Mouse (Mus musculus) heart, embryonic 10.5 days (tissue): ENCODE measurements around the gene Myo19. TPM values are rescaled to one million over a fixed set of nuclear protein-coding genes. Genes with fewer than 3 reads are reported as not detected.
A peak's percentile ranks its signal among the peaks of the same experiment; 100 is the strongest.
"Not testable (repeated sequence)": the region's sequence is repeated elsewhere in the genome, so short reads cannot be mapped to it uniquely, and the experiment has no call there.

Experiments used
- DNase-seq: peaks from one replicate; pipeline ENCODE4 v3.0.0-alpha.2; 2017; ENCODE audit warnings: low spot score
- H3K27ac ChIP-seq: fragments of 300-500 bp; sonication (generic); 2 replicates; pipeline ENCODE4 v1.5.1; 2016; ENCODE audit warnings: mild to moderate bottlenecking
- H3K27me3 ChIP-seq: fragments of 300-500 bp; sonication (generic); 2 replicates; pipeline ENCODE4 v1.6.1; 2016; ENCODE audit warnings: mild to moderate bottlenecking; ENCODE audit not compliant: poor library complexity, insufficient read depth, severe bottlenecking
- H3K36me3 ChIP-seq: fragments of 300-500 bp; sonication (generic); 2 replicates; pipeline ENCODE4 v1.6.1; 2016; ENCODE audit warnings: mild to moderate bottlenecking, moderate library complexity
- H3K4me1 ChIP-seq: fragments of 300-500 bp; sonication (generic); 2 replicates; pipeline ENCODE4 v1.6.1; 2016; ENCODE audit warnings: mild to moderate bottlenecking
- H3K4me3 ChIP-seq: fragments of 300-500 bp; sonication (generic); 2 replicates; pipeline ENCODE4 v1.5.1; 2016; ENCODE audit warnings: mild to moderate bottlenecking, moderate library complexity
- H3K9me3 ChIP-seq: fragments of 300-500 bp; sonication (generic); 2 replicates; pipeline ENCODE4 v1.6.1; 2016; ENCODE audit warnings: mild to moderate bottlenecking, moderate library complexity
- WGBS: fragments of 180-500 bp; shearing (Covaris S2); methylation state at CpG from one replicate; pipeline ENCODE4 v1.1.7; 2016; 5-methylcytosine and 5-hydroxymethylcytosine counted together
- polyA plus RNA-seq: library from polyadenylated mRNA; unstranded; fragments of >200 nt; fragmentation: Nextera tagmentation; extraction: Ambion mirVana; gene quantifications from 2 replicates; pipeline ENCODE4 v1.2.1, GENCODE M21; 2016

The Myo19 gene
- polyA plus RNA-seq, 1 experiment from 2014 or later, result 10.6 TPM

- Histone ChIP-seq H3K4me3 (peak overlapping the region; percentile 97), H3K9me3 (no peaks in the 10 kb centered on the region), H3K27me3 (no peaks in the 10 kb centered on the region), H3K36me3 (0 out of 2 replicates have a peak, but pooled peaks cover 6% of the 10 kb centered on the region), H3K4me1 (peaks cover 5% of the 10 kb centered on the region; the same call in 1 of the 2 replicates), H3K27ac (peak overlapping the region; percentile 98)
- WGBS, result 75% methylated on average over 4 of the region's 4 CpGs
- DNase-seq, result no peak
Measured at GRCm38 (mm10) chr11:84871548-84872069, 8.3 kb upstream of the Myo19 start.

GRCm38 (mm10) chr11:84873042-84873833, 6.7 kb upstream of the Myo19 start:
- Histone ChIP-seq H3K9me3 (no peaks in the 10 kb centered on the region), H3K4me1 (no peaks in the 10 kb centered on the region), H3K4me3 (no peak overlapping the region), H3K36me3 (peaks cover 10% of the 10 kb centered on the region; the same call in 1 of the 2 replicates), H3K27ac (no peak overlapping the region), H3K27me3 (no peaks in the 10 kb centered on the region)
- 60% methylated on average over 1 of the region's 1 CpGs for WGBS
- DNase-seq, result no peak

DNA sequence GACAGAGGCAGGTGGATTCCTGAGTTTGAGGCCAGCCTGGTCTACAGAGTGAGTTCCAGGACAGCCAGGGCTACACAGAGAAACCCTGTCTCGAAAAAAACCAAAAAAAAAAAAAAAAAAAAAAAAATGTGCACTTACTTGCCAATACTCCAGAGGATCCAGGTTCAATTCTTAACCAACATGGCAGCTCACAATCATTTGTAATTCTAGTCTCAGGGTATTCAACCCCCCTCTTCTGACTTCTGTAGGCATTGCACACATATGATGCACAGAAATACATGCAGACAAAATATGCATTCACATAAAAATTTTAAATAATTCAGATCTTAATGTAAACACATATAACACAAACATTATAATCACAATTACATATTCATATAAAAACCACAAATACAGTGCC, 3.9 kb upstream of the Myo19 start:
- not testable (repeated sequence) for H3K27ac ChIP-seq
- WGBS, result 83% methylated on average over 1 of the region's 1 CpGs

DNA sequence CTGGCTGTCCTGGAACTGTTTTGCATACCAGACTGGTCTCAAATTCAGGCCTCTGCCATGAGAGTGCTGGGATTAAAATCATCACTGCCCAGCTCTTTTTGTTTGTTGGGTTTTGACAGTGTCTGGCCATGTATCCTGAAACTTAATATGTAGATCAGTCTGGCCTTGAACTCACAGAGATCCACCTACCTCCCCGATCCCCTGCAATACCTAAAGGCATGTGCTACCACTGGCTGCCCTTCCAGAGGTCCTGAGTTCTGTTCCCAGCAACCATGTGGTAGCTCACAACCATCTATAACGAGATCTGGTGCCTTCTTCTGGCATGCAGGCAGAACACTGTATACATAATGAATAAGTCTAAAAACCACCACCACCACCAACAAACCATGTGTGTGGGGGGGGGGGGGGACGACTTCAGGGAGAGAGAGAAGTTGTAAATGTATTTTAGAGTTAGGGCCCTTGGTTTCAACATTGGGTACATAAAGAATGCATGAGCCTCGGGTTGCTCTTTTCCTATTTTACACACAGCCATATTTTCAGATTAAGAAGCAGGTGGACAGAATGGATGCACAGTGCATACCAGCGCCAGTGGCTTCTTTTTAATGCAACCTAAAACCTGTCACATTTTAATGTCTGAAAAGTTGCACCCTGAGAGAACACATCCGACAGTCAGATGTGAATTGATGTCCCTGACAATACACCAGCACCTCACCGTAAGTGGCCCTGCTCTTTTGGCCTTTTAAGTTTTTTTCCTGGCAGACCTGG, 759 bp upstream of the Myo19 start:
- Histone ChIP-seq H3K9me3 (no peaks in the 10 kb centered on the region), H3K4me1 (peaks cover 19% of the 10 kb centered on the region), H3K27ac (peak overlapping the region; percentile 97), H3K36me3 (peaks cover 31% of the 10 kb centered on the region), H3K27me3 (no peaks in the 10 kb centered on the region), H3K4me3 (peak overlapping the region; percentile 93)
- 25% methylated on average over 7 of the region's 7 CpGs for WGBS
- no peak for DNase-seq

More for the DNA sequence above, 3.9 kb upstream of the Myo19 start:
- Histone ChIP-seq H3K4me1 (peaks cover 12% of the 10 kb centered on the region), H3K36me3 (peaks cover 10% of the 10 kb centered on the region; the same call in 1 of the 2 replicates)
- H3K9me3 ChIP-seq, H3K4me3 ChIP-seq, H3K27me3 ChIP-seq, DNase-seq: not testable (repeated sequence)

GRCm38 (mm10) chr11:84880465-84880961, 565 bp downstream of the Myo19 start:
- Histone ChIP-seq H3K27ac (peak overlapping the region; percentile 97), H3K27me3 (no peaks in the 10 kb centered on the region), H3K9me3 (no peaks in the 10 kb centered on the region), H3K4me3 (peak overlapping the region; percentile 93), H3K4me1 (peaks cover 19% of the 10 kb centered on the region), H3K36me3 (peaks cover 45% of the 10 kb centered on the region)
- under 1% methylated on average over 24 of the region's 24 CpGs for WGBS
- DNase-seq, result peak; percentile 89

DNA sequence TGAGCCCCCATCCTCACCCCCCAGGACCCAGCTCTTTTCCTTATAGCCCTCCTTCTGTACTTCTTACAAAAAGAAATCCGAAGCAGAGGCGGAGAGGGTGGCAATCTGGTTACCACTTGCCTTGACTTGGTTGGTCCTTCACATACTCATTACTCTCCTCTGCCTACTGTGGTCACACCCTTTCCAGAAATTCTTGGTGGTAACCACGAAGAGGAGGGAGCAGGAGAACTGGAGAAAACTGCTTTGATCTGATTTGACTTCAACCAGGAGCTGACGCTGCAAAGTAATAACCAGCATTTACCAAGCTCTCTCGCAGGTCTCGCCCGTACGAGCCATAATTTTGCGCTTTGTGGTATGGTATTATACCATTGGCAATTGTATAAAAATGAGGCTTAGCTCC, 1.0 kb downstream of the Myo19 start:
- 59% methylated on average over 9 of the region's 9 CpGs for WGBS

GRCm38 (mm10) chr11:84882346-84882745, 2.4 kb downstream of the Myo19 start:
- H3K4me3 ChIP-seq, result no peak overlapping the region
- no peaks in the 10 kb centered on the region for H3K27me3 ChIP-seq
- H3K9me3 ChIP-seq, result no peaks in the 10 kb centered on the region
- peaks cover 19% of the 10 kb centered on the region for H3K4me1 ChIP-seq
- 93% methylated on average over 7 of the region's 7 CpGs for WGBS
- DNase-seq, result peak; percentile 59
- peaks cover 62% of the 10 kb centered on the region for H3K36me3 ChIP-seq
- H3K27ac ChIP-seq, result no peak overlapping the region

More for the DNA sequence above, 1.0 kb downstream of the Myo19 start:
- Histone ChIP-seq H3K4me1 (peaks cover 19% of the 10 kb centered on the region), H3K9me3 (no peaks in the 10 kb centered on the region), H3K27me3 (no peaks in the 10 kb centered on the region), H3K36me3 (peaks cover 49% of the 10 kb centered on the region), H3K4me3 (peak overlapping the region; percentile 93), H3K27ac (peak overlapping the region; percentile 97)
- no peak for DNase-seq

- Histone ChIP-seq H3K4me3 (no peak overlapping the region), H3K9me3 (no peaks in the 10 kb centered on the region), H3K36me3 (peaks cover 81% of the 10 kb centered on the region), H3K27ac (no peak overlapping the region), H3K4me1 (peaks cover 11% of the 10 kb centered on the region), H3K27me3 (no peaks in the 10 kb centered on the region)
- 90% methylated on average over 4 of the region's 4 CpGs for WGBS
- DNase-seq, result peak; percentile 41
Measured at GRCm38 (mm10) chr11:84885238-84885637, 5.3 kb downstream of the Myo19 start.

DNA sequence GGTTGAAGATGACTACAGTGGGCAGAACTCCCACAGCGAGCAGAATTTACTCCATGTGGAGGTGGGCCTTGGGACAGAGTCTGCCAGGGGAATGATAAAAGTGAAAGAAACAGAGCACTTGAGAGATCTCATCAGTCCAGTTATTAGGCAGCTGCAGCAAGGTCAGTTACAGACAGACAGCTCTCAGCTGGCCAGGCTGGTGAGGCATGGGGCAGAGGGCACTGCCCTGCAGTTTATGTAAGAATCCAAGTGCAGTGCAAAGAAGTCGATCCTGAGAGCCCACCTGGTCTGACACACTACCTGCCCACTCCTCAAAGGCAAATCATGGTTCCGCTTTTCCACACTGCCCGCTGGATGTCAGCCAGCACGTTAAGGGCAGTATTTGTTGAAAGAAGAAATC, 6.3 kb downstream of the Myo19 start:
- H3K9me3 ChIP-seq, result no peaks in the 10 kb centered on the region
- peaks cover 5% of the 10 kb centered on the region for H3K4me1 ChIP-seq
- DNase-seq, result no peak
- H3K4me3 ChIP-seq, result no peak overlapping the region
- no peaks in the 10 kb centered on the region for H3K27me3 ChIP-seq
- 87% methylated on average over 5 of the region's 5 CpGs for WGBS
- H3K36me3 ChIP-seq, result peaks cover 85% of the 10 kb centered on the region
- H3K27ac ChIP-seq, result no peak overlapping the region

DNA sequence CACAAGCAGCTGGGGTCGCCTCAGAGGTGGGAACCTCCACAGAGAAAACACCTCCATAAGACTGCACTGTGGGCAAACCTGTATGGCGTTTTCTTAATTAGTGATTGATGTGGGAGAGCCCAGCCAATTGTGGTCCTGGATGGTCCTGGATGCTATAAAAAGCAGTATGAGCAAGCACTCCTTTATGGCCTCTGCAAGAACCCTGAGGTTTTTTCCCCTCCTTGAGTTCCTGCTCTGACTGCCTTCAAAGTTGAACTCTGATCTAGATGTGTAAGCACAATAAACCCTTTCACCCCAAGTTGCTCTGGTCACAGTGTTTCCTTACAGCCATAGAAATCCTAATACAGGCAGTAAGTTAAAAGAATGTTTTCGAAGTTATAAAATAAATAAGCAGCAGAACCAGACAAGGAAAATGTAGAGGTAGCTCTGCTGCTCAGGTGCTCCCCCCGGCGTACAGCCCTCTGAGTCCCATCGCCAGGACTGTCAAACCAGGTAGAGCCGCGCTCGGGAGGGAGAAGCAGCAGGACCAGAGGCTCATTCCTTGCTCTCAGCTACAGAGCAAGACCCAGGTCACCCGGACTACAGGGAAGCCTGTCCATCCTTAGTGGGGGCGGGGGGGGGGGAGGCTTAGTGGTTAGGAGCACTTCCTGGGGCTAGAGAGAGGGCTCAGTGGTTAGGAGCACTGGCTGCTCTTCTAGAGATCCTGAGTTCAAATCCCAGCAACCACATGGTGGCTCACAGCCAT, 7.0 kb downstream of the Myo19 start:
- H3K9me3 ChIP-seq, result no peaks in the 10 kb centered on the region
- H3K4me1 ChIP-seq, result no peaks in the 10 kb centered on the region
- no peak overlapping the region for H3K27ac ChIP-seq
- peak; percentile 59 for DNase-seq
- H3K4me3 ChIP-seq, result no peak overlapping the region
- 92% methylated on average over 11 of the region's 11 CpGs for WGBS
- H3K36me3 ChIP-seq, result peaks cover 92% of the 10 kb centered on the region
- no peaks in the 10 kb centered on the region for H3K27me3 ChIP-seq

DNA sequence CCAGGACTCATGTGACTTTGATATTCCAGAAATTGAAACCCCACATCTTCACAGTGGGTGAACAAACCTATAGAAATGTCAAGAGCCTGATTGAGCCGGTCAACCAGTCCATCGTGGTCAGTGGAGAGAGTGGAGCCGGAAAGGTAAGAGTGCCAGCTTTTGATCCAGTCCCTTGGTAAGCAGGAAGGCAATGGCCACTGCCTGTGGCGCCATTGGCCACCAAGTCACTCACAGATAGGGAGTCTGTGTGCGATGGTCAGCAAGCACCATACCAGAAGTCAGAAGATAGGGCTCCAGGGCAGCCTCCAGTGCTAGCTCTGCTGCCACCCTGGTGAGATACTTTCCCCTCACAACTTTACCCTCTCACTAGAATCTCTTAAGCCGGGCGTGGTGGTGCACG, 8.1 kb downstream of the Myo19 start:
- Histone ChIP-seq H3K4me3 (no peak overlapping the region), H3K36me3 (peaks cover 94% of the 10 kb centered on the region), H3K4me1 (no peaks in the 10 kb centered on the region), H3K27me3 (no peaks in the 10 kb centered on the region), H3K27ac (no peak overlapping the region), H3K9me3 (no peaks in the 10 kb centered on the region)
- peak; percentile 61 for DNase-seq
- 97% methylated on average over 8 of the region's 8 CpGs for WGBS

DNA sequence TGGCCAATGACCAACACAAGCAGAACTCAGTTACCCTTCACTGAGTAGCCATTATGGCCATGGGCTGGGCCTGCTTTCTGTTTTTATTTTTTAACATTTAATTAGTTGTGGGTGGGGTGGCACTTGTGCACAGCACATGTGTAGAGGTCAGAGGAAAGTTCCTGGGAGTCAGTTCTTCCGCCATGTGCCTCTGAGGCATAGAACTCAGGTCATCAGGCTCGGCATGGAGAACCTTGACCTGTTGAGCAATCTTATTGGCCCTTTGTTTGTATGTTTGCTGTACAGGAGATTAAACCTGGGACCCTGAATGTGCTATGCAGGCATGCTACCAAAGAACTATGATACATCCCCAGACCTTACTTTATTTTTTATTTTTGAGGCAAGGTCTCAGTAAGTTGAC, 9.5 kb downstream of the Myo19 start:
- Histone ChIP-seq H3K27ac (no peak overlapping the region), H3K4me1 (no peaks in the 10 kb centered on the region), H3K27me3 (no peaks in the 10 kb centered on the region), H3K4me3 (no peak overlapping the region), H3K9me3 (no peaks in the 10 kb centered on the region), H3K36me3 (peaks cover 91% of the 10 kb centered on the region)
- no peak for DNase-seq
- 90% methylated on average over 2 of the region's 2 CpGs for WGBS
